Mouse (Mus musculus): Measurements from ENCODE around the gene Lmtk3.

Gene Lmtk3

GRCm38 (mm10) chr7:45813787-45814779, 30.5 kb downstream of the Lmtk3 start, which contains the start of gene Cyth2:
TSS of gene Cyth2 (minus strand) at chr7:45814581.
- DNase-seq: peak; percentile 100

GRCm38 (mm10) chr7:45814841-45815240, 31.3 kb downstream of the Lmtk3 start:
- DNase-seq: peak; percentile 59

GRCm38 (mm10) chr7:45815323-45815983, 31.9 kb downstream of the Lmtk3 start:
- peak; percentile 69 for DNase-seq

GRCm38 (mm10) chr7:45815984-45816351, 32.4 kb downstream of the Lmtk3 start:
- no peak for DNase-seq

- no peak for DNase-seq
These were observed 36.3 kb downstream of the Lmtk3 start for GRCm38 (mm10) chr7:45819843-45820242.

- DNase-seq: no peak
These were observed 37.4 kb downstream of the Lmtk3 start for GRCm38 (mm10) chr7:45820913-45821312.

- DNase-seq: no peak
These were observed 41.1 kb downstream of the Lmtk3 start, which contains the start of gene Kcnj14 for GRCm38 (mm10) chr7:45824598-45824997. TSS of gene Kcnj14 (minus strand) at chr7:45824782.

- peak; percentile 9 for DNase-seq
These were observed 43.1 kb downstream of the Lmtk3 start for GRCm38 (mm10) chr7:45826631-45827030.

- peak; percentile 82 for DNase-seq
These were observed 47.0 kb downstream of the Lmtk3 start, which contains the start of gene Grwd1 for GRCm38 (mm10) chr7:45830427-45831127. TSS of gene Grwd1 (minus strand) at chr7:45830944.

GRCm38 (mm10) chr7:45831128-45831525, 47.6 kb downstream of the Lmtk3 start:
- peak; percentile 10 for DNase-seq

GRCm38 (mm10) chr7:45832428-45832827, 48.9 kb downstream of the Lmtk3 start:
- DNase-seq: peak; percentile 41

GRCm38 (mm10) chr7:45833148-45833790, 49.7 kb downstream of the Lmtk3 start:
- peak; percentile 13 for DNase-seq

GRCm38 (mm10) chr7:45833924-45834323, 50.4 kb downstream of the Lmtk3 start:
- peak; percentile 10 for DNase-seq

GRCm38 (mm10) chr7:45842950-45843744, 59.6 kb downstream of the Lmtk3 start:
- no peak for DNase-seq

GRCm38 (mm10) chr7:45848447-45849027, 65.0 kb downstream of the Lmtk3 start:
- DNase-seq: no peak

- no peak for DNase-seq
These were observed 67.1 kb downstream of the Lmtk3 start for GRCm38 (mm10) chr7:45850661-45851060.

- DNase-seq: no peak
These were observed 69.6 kb downstream of the Lmtk3 start for GRCm38 (mm10) chr7:45853089-45853488.
